In genomic region chr10:18233891-18234290, GRCm38 (mm10) we compare ENCODE assay signal across 8 mouse cellular contexts. TPM values are rescaled to one million over a fixed set of nuclear protein-coding genes. Genes with fewer than 3 reads are reported as not detected.
A peak's percentile ranks its signal among the peaks of the same experiment; 100 is the strongest.
DNase-seq lines count a peak whose midpoint lies in the region; ATAC-seq and TF ChIP-seq lines count a peak whose summit lies in the region.

No protein-coding gene starts in this region.

- H3K9ac ChIP-seq in forebrain, embryonic 13.5 days, result no peak overlapping the region
- no peak overlapping the region for H3K9ac ChIP-seq in forebrain, embryonic 12.5 days
- no peak overlapping the region for H3K9ac ChIP-seq in intestine, postnatal 0 days (ENCODE audit: low read depth, low read length)

- H3K9me3 ChIP-seq in forebrain, embryonic 13.5 days (replicated peaks), result no peaks in the 10 kb centered on the region
- H3K9me3 ChIP-seq in forebrain, embryonic 12.5 days, result no peaks in the 10 kb centered on the region
- no peaks in the 10 kb centered on the region for H3K9me3 ChIP-seq in megakaryocyte, embryonic 14.5 days
- H3K9me3 ChIP-seq in intestine, postnatal 0 days (ENCODE audit: control insufficient read depth), result no peaks in the 10 kb centered on the region

- 60% methylated on average over 3 of the region's 3 CpGs for WGBS in forebrain, embryonic 13.5 days
- WGBS in forebrain, embryonic 12.5 days, result 53% methylated on average over 3 of the region's 3 CpGs
- 46% methylated on average over 3 of the region's 3 CpGs for WGBS in intestine, postnatal 0 days

- H3K27ac ChIP-seq in forebrain, embryonic 13.5 days, result no peak overlapping the region
- H3K27ac ChIP-seq in forebrain, embryonic 12.5 days, result no peak overlapping the region
- no peak overlapping the region; the same call in 1 of the 2 replicates for H3K27ac ChIP-seq in intestine, postnatal 0 days (ENCODE audit: low read depth, low read length)

- no peaks in the 10 kb centered on the region for H3K27me3 ChIP-seq in forebrain, embryonic 13.5 days
- H3K27me3 ChIP-seq in forebrain, embryonic 12.5 days, result no peaks in the 10 kb centered on the region
- no peaks in the 10 kb centered on the region for H3K27me3 ChIP-seq in megakaryocyte, embryonic 14.5 days (replicated peaks)
- H3K27me3 ChIP-seq in intestine, postnatal 0 days (replicated peaks; ENCODE audit: control insufficient read depth, insufficient read depth, low read length), result no peaks in the 10 kb centered on the region
- H3K27me3 ChIP-seq in splenic B cell, adult 2 months (ENCODE audit: control insufficient read depth, insufficient read depth, low read length, poor library complexity, severe bottlenecking), result no peaks in the 10 kb centered on the region

- no peak for ATAC-seq in forebrain, embryonic 13.5 days
- no peak for ATAC-seq in forebrain, embryonic 12.5 days (ENCODE audit: low FRiP score)
- ATAC-seq in megakaryocyte, adult 5-6 weeks (ENCODE audit: poor library complexity, severe bottlenecking), result no peak
- no peak for ATAC-seq in intestine, postnatal 0 days

- peak overlapping the region; percentile 73; the same call in 1 of the 2 replicates for H3K4me2 ChIP-seq in forebrain, embryonic 13.5 days
- H3K4me2 ChIP-seq in forebrain, embryonic 12.5 days, result no peak overlapping the region
- peak overlapping the region; percentile 60 for H3K4me2 ChIP-seq in intestine, postnatal 0 days (replicated peaks; ENCODE audit: low read depth)

- no peaks in the 10 kb centered on the region for H3K36me3 ChIP-seq in forebrain, embryonic 13.5 days (ENCODE audit: poor library complexity, severe bottlenecking)
- H3K36me3 ChIP-seq in forebrain, embryonic 12.5 days (replicated peaks), result no peaks in the 10 kb centered on the region
- H3K36me3 ChIP-seq in megakaryocyte, embryonic 14.5 days (replicated peaks; ENCODE audit: low read length), result no peaks in the 10 kb centered on the region
- H3K36me3 ChIP-seq in intestine, postnatal 0 days (ENCODE audit: control insufficient read depth, insufficient read depth), result no peaks in the 10 kb centered on the region
- no peaks in the 10 kb centered on the region for H3K36me3 ChIP-seq in splenic B cell, adult 2 months (ENCODE audit: control insufficient read depth, insufficient read depth, low read length, poor library complexity, severe bottlenecking)

- H3K4me3 ChIP-seq in forebrain, embryonic 13.5 days, result no peak overlapping the region
- H3K4me3 ChIP-seq in forebrain, embryonic 12.5 days (replicated peaks), result no peak overlapping the region
- peak overlapping the region; percentile 96 for H3K4me3 ChIP-seq in megakaryocyte, embryonic 14.5 days (replicated peaks)
- H3K4me3 ChIP-seq in intestine, postnatal 0 days (ENCODE audit: low read depth, low read length), result peak overlapping the region; percentile 84

- H3K4me1 ChIP-seq in forebrain, embryonic 13.5 days, result peaks cover 7% of the 10 kb centered on the region
- peaks cover 6% of the 10 kb centered on the region; the same call in 1 of the 2 replicates for H3K4me1 ChIP-seq in forebrain, embryonic 12.5 days
- H3K4me1 ChIP-seq in megakaryocyte, embryonic 14.5 days, result peaks cover 20% of the 10 kb centered on the region; the same call in 1 of the 2 replicates
- H3K4me1 ChIP-seq in intestine, postnatal 0 days (replicated peaks; ENCODE audit: control insufficient read depth, insufficient read depth, low read length), result 0 out of 2 replicates have a peak, but pooled peaks cover 5% of the 10 kb centered on the region

- peak; percentile 40 for DNase-seq in splenic B cell, adult 2 months (ENCODE audit: low read depth, low spot score)
- DNase-seq in right cerebral cortex, adult 18-20 months, result no peak
- DNase-seq in right cerebral cortex, adult 2 months (ENCODE audit: low spot score in 2 of 2), result no peak

- peak; percentile 52 for TF ChIP-seq CTCF in intestine, postnatal 0 days (IDR thresholded peaks at IDR 0.05; ENCODE audit: low read depth)

RNA-seq across cellular contexts. Expression of gene Ccdc28a, which starts 0.9 kb away (rescaled TPM):
- polyA plus RNA-seq in forebrain, embryonic 13.5 days (2015; fragmentation: Nextera tagmentation; extraction: Ambion mirVana), result 6.8 and 7.2 TPM in 2 replicates
- polyA plus RNA-seq in forebrain, embryonic 12.5 days (2016; fragmentation: Nextera tagmentation; extraction: Ambion mirVana), result 6.1 and 7.3 TPM in 2 replicates
- polyA plus RNA-seq in megakaryocyte, embryonic 14.5 days (2012; ENCODE audit: insufficient read depth, low replicate concordance), result 1.2 TPM in 1 of 2 replicates, not detected in the other
- 9.7 and 12.4 TPM in 2 replicates for total RNA-seq in megakaryocyte, adult 5-6 weeks (2015)
- total RNA-seq in megakaryocyte, adult 5-6 weeks (2017), result 5.9 and 6.9 TPM in 2 replicates
- polyA plus RNA-seq in intestine, postnatal 0 days (2015; fragmentation: Nextera tagmentation; extraction: Ambion mirVana), result 36.6 and 37.5 TPM in 2 replicates

RNA-seq across cellular contexts. Expression of gene Ect2l, which starts 23.2 kb away (rescaled TPM):
- 0.58 TPM in 1 of 2 replicates, not detected in the other for polyA plus RNA-seq in forebrain, embryonic 13.5 days (2015; fragmentation: Nextera tagmentation; extraction: Ambion mirVana)
- polyA plus RNA-seq in forebrain, embryonic 12.5 days (2016; fragmentation: Nextera tagmentation; extraction: Ambion mirVana), result 0.41 TPM in 2 replicates
- not detected in 2 replicates for polyA plus RNA-seq in megakaryocyte, embryonic 14.5 days (2012; ENCODE audit: insufficient read depth, low replicate concordance)
- not detected in 2 replicates for total RNA-seq in megakaryocyte, adult 5-6 weeks (2015)
- total RNA-seq in megakaryocyte, adult 5-6 weeks (2017), result not detected in 2 replicates
- 0.24 and 0.35 TPM in 2 replicates for polyA plus RNA-seq in intestine, postnatal 0 days (2015; fragmentation: Nextera tagmentation; extraction: Ambion mirVana)

Comparison
In these comparisons a context has a peak if more than half of its experiments do, and no peak if none do; other contexts are left out.
1. H3K4me3 ChIP-seq: peak in megakaryocyte, embryonic 14.5 days (single experiment) and intestine, postnatal 0 days (single experiment); none in forebrain, embryonic 13.5 days (single experiment) and forebrain, embryonic 12.5 days (single experiment).